Mouse (Mus musculus): ENCODE measurements around the gene Trappc2. TPM values are rescaled to one million over a fixed set of nuclear protein-coding genes. Genes with fewer than 3 reads are reported as not detected.

Trappc2 gene
- polyA plus RNA-seq, 1 experiment from 2014 or later = 20.8 TPM

DNA sequence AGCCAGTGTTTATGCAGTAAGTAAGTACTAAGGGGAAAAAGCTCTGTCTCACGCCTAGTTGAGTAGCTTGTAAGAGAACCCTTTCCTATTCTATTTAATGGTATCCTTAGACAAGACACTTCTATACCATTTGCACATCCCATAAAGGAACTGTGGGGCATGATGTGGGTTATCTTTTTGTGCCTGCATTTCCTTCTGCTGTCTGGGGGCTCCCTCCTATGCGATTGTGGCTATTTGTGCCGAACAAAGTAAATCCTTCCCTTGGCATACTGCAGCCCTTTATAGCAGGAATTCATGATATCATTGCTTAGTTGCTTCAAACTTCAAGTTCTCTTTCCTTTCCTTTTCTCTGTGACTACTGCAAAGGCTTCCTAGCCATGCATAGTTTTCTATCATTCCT is 4.2 kb downstream of the Trappc2 start:
- Histone ChIP-seq H3K4me2 (replicated peaks; ENCODE audit: low read depth) (no peak overlapping the region), H3K4me3 (ENCODE audit: low read depth, low read length) (no peak overlapping the region), H3K9me3 (ENCODE audit: control insufficient read depth) (no peaks in the 10 kb centered on the region), H3K9ac (ENCODE audit: low read depth, low read length) (no peak overlapping the region), H3K27ac (ENCODE audit: low read depth, low read length) (no peak overlapping the region), H3K27me3 (replicated peaks; ENCODE audit: control insufficient read depth, insufficient read depth, low read length) (no peaks in the 10 kb centered on the region), H3K4me1 (replicated peaks; ENCODE audit: control insufficient read depth, insufficient read depth, low read length) (no peaks in the 10 kb centered on the region), H3K36me3 (ENCODE audit: control insufficient read depth, insufficient read depth) (no peaks in the 10 kb centered on the region)
- TF ChIP-seq CTCF (IDR thresholded peaks at IDR 0.05; ENCODE audit: low read depth) = no peak
- ATAC-seq = no peak
- 69% methylated on average over 3 of the region's 3 CpGs for WGBS

DNA sequence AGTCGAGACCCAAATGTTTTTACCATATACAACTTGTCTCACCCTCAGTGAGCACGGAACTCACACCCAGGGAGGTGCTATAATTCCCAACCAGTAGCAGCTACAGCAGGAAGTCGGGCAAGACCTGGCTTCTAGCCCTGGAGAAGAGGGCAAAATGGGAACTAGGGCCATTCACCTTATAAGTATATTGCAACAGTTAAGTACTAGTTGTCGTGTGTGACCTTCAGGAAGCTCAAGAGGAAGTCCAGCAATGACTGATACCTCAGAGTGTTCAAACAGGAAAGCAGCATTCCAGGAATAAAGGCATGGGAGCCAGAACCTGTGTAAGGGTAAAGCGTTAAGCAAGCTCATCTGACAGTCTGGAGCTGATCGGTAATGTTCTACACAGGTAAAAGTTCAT is 13.2 kb downstream of the Trappc2 start:
- Histone ChIP-seq H3K4me3 (ENCODE audit: low read depth, low read length) (no peak overlapping the region), H3K9ac (ENCODE audit: low read depth, low read length) (no peak overlapping the region), H3K36me3 (ENCODE audit: control insufficient read depth, insufficient read depth) (no peaks in the 10 kb centered on the region), H3K4me1 (replicated peaks; ENCODE audit: control insufficient read depth, insufficient read depth, low read length) (no peaks in the 10 kb centered on the region), H3K9me3 (ENCODE audit: control insufficient read depth) (no peaks in the 10 kb centered on the region), H3K27ac (ENCODE audit: low read depth, low read length) (no peak overlapping the region), H3K4me2 (replicated peaks; ENCODE audit: low read depth) (no peak overlapping the region), H3K27me3 (replicated peaks; ENCODE audit: control insufficient read depth, insufficient read depth, low read length) (no peaks in the 10 kb centered on the region)
- no peak for ATAC-seq
- WGBS = 63% methylated on average over 6 of the region's 6 CpGs
- no peak for TF ChIP-seq CTCF (IDR thresholded peaks at IDR 0.05; ENCODE audit: low read depth)

DNA sequence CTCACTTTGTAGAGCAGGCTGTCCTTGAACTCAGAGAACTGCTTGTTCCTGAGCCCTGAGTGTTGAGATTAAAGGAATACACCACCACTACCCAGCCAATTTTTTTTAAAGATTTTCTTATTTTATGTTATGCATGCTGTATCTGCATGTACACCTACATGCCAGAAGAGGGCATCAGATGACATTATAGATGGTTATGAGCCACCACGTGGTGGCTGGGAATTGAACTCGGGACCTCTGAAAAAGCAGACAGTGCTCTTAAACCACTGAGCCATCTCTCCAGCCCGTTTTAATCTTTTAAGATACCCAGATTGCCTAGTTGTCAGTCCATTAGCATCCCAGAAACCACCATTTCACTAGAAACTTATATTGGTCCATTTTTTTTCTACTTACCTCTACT is 14.0 kb downstream of the Trappc2 start:
- H3K4me2 ChIP-seq (replicated peaks; ENCODE audit: low read depth) = no peak overlapping the region
- no peaks in the 10 kb centered on the region for H3K36me3 ChIP-seq (ENCODE audit: control insufficient read depth, insufficient read depth)
- no peaks in the 10 kb centered on the region for H3K9me3 ChIP-seq (ENCODE audit: control insufficient read depth)
- H3K9ac ChIP-seq (ENCODE audit: low read depth, low read length) = no peak overlapping the region
- no peak overlapping the region for H3K27ac ChIP-seq (ENCODE audit: low read depth, low read length)
- 72% methylated on average over 3 of the region's 3 CpGs for WGBS
- no peaks in the 10 kb centered on the region for H3K4me1 ChIP-seq (replicated peaks; ENCODE audit: control insufficient read depth, insufficient read depth, low read length)
- H3K4me3 ChIP-seq (ENCODE audit: low read depth, low read length) = no peak overlapping the region
- H3K27me3 ChIP-seq (replicated peaks; ENCODE audit: control insufficient read depth, insufficient read depth, low read length) = no peaks in the 10 kb centered on the region
- peak; percentile 28; the same call in 1 of the 2 replicates for TF ChIP-seq CTCF (IDR thresholded peaks at IDR 0.05; ENCODE audit: low read depth)
- ATAC-seq = no peak

DNA sequence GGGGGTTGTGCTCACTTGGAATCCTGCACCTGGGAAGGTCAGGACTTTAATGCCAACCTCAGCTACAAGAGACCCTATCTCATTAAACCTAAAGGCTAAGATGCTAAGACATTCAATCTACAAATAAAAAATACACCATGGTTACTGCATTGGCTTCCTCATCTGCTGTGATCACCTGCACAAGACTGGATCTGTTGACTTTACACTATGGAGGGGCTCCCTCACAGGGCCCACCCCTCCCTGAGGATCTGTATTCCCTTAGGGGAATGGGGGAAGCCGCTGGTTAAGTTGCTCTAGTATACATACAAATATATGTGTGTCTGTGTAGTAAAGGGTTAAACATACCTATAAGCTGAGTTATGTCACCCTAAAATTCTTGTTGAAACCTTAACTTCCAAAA is 15.2 kb downstream of the Trappc2 start:
- 86% methylated on average over 1 of the region's 1 CpGs for WGBS
- no peak for ATAC-seq

DNA sequence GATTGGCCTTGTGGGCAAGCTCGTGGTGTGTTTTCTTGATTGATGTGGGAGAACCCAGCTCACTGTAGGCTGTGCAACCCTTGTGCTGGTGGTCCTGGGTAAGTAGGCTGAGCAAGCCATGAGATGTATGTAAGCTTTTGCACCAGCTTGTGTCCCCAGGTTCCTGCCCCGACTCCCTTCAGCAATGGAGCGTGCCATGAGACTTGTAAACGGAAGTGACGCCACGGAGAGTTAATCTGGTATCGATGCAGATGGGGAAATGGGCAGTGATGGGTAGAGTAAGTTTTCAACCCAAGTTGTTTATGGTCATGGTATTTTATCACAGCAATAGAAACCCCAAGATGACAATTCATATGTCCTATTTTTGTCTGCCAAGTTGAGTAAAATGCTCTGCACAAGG is 27.9 kb downstream of the Trappc2 start:
- Histone ChIP-seq H3K4me3 (ENCODE audit: low read depth, low read length) (no peak overlapping the region), H3K27me3 (replicated peaks; ENCODE audit: control insufficient read depth, insufficient read depth, low read length) (no peaks in the 10 kb centered on the region), H3K4me2 (replicated peaks; ENCODE audit: low read depth) (no peak overlapping the region), H3K27ac (ENCODE audit: low read depth, low read length) (no peak overlapping the region), H3K36me3 (ENCODE audit: control insufficient read depth, insufficient read depth) (no peaks in the 10 kb centered on the region), H3K9me3 (ENCODE audit: control insufficient read depth) (no peaks in the 10 kb centered on the region), H3K9ac (ENCODE audit: low read depth, low read length) (no peak overlapping the region), H3K4me1 (replicated peaks; ENCODE audit: control insufficient read depth, insufficient read depth, low read length) (no peaks in the 10 kb centered on the region)
- no peak for TF ChIP-seq CTCF (IDR thresholded peaks at IDR 0.05; ENCODE audit: low read depth)
- WGBS = 90% methylated on average over 7 of the region's 7 CpGs
- no peak for ATAC-seq

More for the DNA sequence above, 15.2 kb downstream of the Trappc2 start:
- Histone ChIP-seq H3K27me3 (replicated peaks; ENCODE audit: control insufficient read depth, insufficient read depth, low read length) (no peaks in the 10 kb centered on the region), H3K4me2 (replicated peaks; ENCODE audit: low read depth) (no peak overlapping the region), H3K9me3 (ENCODE audit: control insufficient read depth) (no peaks in the 10 kb centered on the region), H3K36me3 (ENCODE audit: control insufficient read depth, insufficient read depth) (no peaks in the 10 kb centered on the region), H3K9ac (ENCODE audit: low read depth, low read length) (no peak overlapping the region), H3K4me1 (replicated peaks; ENCODE audit: control insufficient read depth, insufficient read depth, low read length) (no peaks in the 10 kb centered on the region), H3K4me3 (ENCODE audit: low read depth, low read length) (no peak overlapping the region), H3K27ac (ENCODE audit: low read depth, low read length) (no peak overlapping the region)
- TF ChIP-seq CTCF (IDR thresholded peaks at IDR 0.05; ENCODE audit: low read depth) = no peak

DNA sequence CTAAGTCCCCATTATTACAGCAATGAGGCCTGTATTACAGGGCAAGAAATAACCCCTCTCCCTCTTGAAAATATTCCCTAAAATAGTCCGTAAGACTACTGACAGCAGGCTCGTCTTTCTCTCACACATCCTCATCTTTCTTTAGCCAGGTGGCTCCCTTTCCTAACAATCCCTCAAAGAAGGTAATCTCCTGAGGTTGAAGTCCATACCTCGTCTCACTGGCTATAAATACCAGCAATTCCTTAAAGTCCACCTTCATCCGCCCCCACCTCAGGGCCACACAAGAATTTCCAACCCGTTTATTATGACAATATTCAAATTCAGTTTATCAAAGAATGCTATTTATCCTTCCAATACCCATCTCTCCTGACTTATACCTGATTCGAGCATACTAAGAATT is 32.2 kb downstream of the Trappc2 start:
- H3K4me1 ChIP-seq (replicated peaks; ENCODE audit: control insufficient read depth, insufficient read depth, low read length) = no peaks in the 10 kb centered on the region
- ATAC-seq = no peak
- H3K36me3 ChIP-seq (ENCODE audit: control insufficient read depth, insufficient read depth) = no peaks in the 10 kb centered on the region
- no peak overlapping the region for H3K4me2 ChIP-seq (replicated peaks; ENCODE audit: low read depth)
- peak; percentile 28; the same call in 1 of the 2 replicates for TF ChIP-seq CTCF (IDR thresholded peaks at IDR 0.05; ENCODE audit: low read depth)
- no peak overlapping the region for H3K9ac ChIP-seq (ENCODE audit: low read depth, low read length)
- H3K9me3 ChIP-seq (ENCODE audit: control insufficient read depth) = no peaks in the 10 kb centered on the region
- H3K4me3 ChIP-seq (ENCODE audit: low read depth, low read length) = no peak overlapping the region
- no peaks in the 10 kb centered on the region for H3K27me3 ChIP-seq (replicated peaks; ENCODE audit: control insufficient read depth, insufficient read depth, low read length)
- H3K27ac ChIP-seq (ENCODE audit: low read depth, low read length) = no peak overlapping the region
- WGBS = 54% methylated on average over 6 of the region's 6 CpGs

DNA sequence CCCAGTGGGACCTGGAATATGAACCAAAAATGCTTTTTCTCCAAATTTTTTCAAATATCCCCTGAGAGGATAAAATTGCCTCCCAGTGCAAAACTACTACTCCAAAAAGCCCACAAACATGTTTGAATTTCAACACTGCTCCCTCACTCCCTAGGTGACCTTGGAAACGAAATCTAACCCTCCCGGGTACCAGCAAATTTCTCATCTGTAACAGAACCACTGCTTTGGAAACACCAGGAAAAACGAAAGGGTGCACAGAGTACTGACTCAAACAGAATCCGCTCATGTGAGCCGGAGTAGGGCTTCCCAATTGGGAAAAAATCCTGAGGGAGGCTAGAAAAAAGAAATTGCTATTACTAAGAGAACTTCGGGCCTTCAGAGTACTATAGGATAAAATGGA is 37.0 kb downstream of the Trappc2 start:
- TF ChIP-seq CTCF (IDR thresholded peaks at IDR 0.05; ENCODE audit: low read depth) = no peak
- no peaks in the 10 kb centered on the region for H3K4me1 ChIP-seq (replicated peaks; ENCODE audit: control insufficient read depth, insufficient read depth, low read length)
- H3K27ac ChIP-seq (ENCODE audit: low read depth, low read length) = no peak overlapping the region
- H3K9me3 ChIP-seq (ENCODE audit: control insufficient read depth) = no peaks in the 10 kb centered on the region
- H3K36me3 ChIP-seq (ENCODE audit: control insufficient read depth, insufficient read depth) = no peaks in the 10 kb centered on the region
- no peak for ATAC-seq
- WGBS = 65% methylated on average over 6 of the region's 6 CpGs
- H3K4me3 ChIP-seq (ENCODE audit: low read depth, low read length) = 0 out of 2 replicates have a peak overlapping the region, but pooled peaks have one; percentile 14
- H3K9ac ChIP-seq (ENCODE audit: low read depth, low read length) = no peak overlapping the region
- H3K27me3 ChIP-seq (replicated peaks; ENCODE audit: control insufficient read depth, insufficient read depth, low read length) = no peaks in the 10 kb centered on the region
- H3K4me2 ChIP-seq (replicated peaks; ENCODE audit: low read depth) = peak overlapping the region; percentile 55
